Mouse (Mus musculus) myocyte (in vitro differentiated cells): Measurements from ENCODE around the gene Pnmal1. TPM values are rescaled to one million over a fixed set of nuclear protein-coding genes. Genes with fewer than 3 reads are reported as not detected.

Experiments
- polyA plus RNA-seq: library from polyadenylated mRNA; unstranded; fragments of >200 nt; fragmentation: generic; extraction: Trizol; gene quantifications from one replicate; pipeline ENCODE4 v1.2.1, GENCODE M21; 2012; ENCODE audit warnings: missing spikeins

Gene Pnmal1
- polyA plus RNA-seq, 1 experiment, result 0.05 TPM

Other genes with a start within 250 kb of the Pnmal1 start
- not detected for gene Ceacam9, start 237.8 kb upstream of the Pnmal1 start, polyA plus RNA-seq
- gene Ap2s1, start 221.3 kb upstream of the Pnmal1 start, polyA plus RNA-seq, result 247 TPM
- gene Slc1a5, start 178.3 kb upstream of the Pnmal1 start, polyA plus RNA-seq, result 113 TPM
- 51.8 TPM for gene Strn4, start 143.8 kb upstream of the Pnmal1 start, polyA plus RNA-seq
- 26.7 TPM for gene Fkrp, start 142.9 kb upstream of the Pnmal1 start, polyA plus RNA-seq
- 4.7 TPM for gene Prkd2, start 116.8 kb upstream of the Pnmal1 start, polyA plus RNA-seq
- gene Dact3, start 84.4 kb upstream of the Pnmal1 start, polyA plus RNA-seq, result 10.0 TPM
- gene Gng8, start 67.9 kb upstream of the Pnmal1 start, polyA plus RNA-seq, result 3.8 TPM
- gene Ptgir, start 53.2 kb upstream of the Pnmal1 start, polyA plus RNA-seq, result 2.6 TPM
- 336 TPM for gene Calm3, start 35.6 kb upstream of the Pnmal1 start, polyA plus RNA-seq
- gene Pnmal2, start 15.0 kb upstream of the Pnmal1 start, polyA plus RNA-seq, result 44.4 TPM
- not detected for gene Gm42372, start 23.4 kb downstream of the Pnmal1 start, polyA plus RNA-seq
- 21.0 TPM for gene Ccdc8, start 33.0 kb downstream of the Pnmal1 start, polyA plus RNA-seq
- 126 TPM for gene Ppp5c, start 68.2 kb downstream of the Pnmal1 start, polyA plus RNA-seq
- gene Hif3a, start 102.7 kb downstream of the Pnmal1 start, polyA plus RNA-seq, result 0.16 TPM
- gene Psg16, start 114.4 kb downstream of the Pnmal1 start, polyA plus RNA-seq, result not detected
- gene Ceacam3, start 190.6 kb downstream of the Pnmal1 start, polyA plus RNA-seq, result not detected
- not detected for gene Psg29, start 243.8 kb downstream of the Pnmal1 start, polyA plus RNA-seq